Mouse (Mus musculus) stomach, adult 2 months (tissue): ENCODE measurements around the gene Brd3. TPM values are rescaled to one million over a fixed set of nuclear protein-coding genes. Genes with fewer than 3 reads are reported as not detected.

Experiments
- polyA plus RNA-seq: library from polyadenylated mRNA; depleted of rRNA; stranded (reverse); fragments of >200 nt; gene quantifications from 2 replicates; pipeline ENCODE4 v1.2.3, GENCODE M21; 2012; rRNA removed

Brd3 gene
- polyA plus RNA-seq: 11.6 and 13.2 TPM in 2 replicates

GRCm38 (mm10) chr2:27507562-27507961 is at the start of gene Brd3:
Gene Brd3, minus strand, starts transcription at chr2:27507662.

DNA sequence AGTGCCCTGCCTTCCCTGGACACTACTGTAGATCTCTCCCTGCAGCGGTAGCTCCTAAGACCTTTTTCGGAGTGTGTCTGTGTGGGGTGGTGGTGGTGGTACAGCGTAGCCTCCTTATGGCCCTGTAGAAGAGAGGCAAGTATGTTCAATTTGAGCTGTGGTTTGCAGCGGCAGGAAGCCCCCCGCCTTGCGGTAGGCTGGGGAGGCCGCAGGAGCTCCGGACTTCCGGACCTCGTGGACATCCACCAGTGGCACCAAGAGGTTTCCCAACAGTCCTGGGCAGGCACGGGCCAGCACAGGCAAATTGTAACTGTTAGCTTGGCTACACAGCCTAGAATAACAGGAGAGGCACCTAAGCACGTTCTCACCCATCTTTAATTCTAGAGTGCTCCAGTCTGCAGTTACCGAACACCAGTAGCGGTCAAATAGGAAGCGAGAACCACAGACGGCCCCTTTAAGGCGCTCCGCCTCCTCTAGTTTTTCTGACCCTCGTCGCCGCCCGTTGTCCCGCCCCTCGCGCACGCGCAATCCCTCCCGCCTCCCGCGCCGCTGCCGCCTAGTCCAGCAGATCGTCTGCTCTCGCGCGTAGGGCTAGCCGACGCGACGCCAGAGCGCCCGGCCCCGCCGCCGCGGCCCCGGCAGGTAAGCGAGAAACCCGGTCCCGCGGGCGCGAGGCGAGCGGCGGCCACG is 7.3 kb upstream of the Brd3 start, which contains the start of gene Wdr5:
TSS of gene Wdr5 (plus strand) at position 519 of the 690 bp plus-strand sequence.

GRCm38 (mm10) chr2:27441767-27442707 is 65.4 kb downstream of the Brd3 start, which contains the start of gene Brd3os:
Gene Brd3os, plus strand, starts transcription at chr2:27442324.

DNA sequence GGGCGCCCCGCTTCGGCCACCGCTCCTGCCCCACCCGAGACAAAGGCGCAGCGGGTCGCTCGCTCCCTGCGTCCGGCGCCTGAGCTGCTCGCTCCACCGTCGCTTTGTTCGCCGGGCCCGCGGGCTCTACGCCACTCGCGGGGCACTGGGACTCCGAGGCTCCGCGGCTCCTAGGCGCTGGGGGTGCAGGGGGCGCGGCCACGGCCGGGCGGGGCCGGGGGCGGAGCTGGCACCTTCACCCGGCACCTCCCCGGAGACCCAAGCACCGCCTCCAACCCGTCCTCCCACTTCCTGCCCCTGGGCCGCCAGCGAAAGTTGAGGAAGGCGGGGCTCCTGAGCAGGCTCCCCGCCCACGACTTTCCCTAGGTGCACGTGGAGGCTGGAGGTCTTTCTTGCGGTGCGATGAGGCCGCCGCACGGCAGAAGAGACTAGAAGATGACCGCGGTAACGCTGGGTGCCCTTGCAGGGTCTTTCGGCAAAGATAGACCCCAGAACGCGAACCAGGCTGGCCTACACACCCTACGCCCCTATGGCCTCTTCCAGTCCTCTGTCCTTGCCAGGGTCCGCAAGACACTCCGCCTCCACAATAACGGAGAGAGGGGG is 80.5 kb downstream of the Brd3 start, which contains the start of gene Vav2:
TSS of gene Vav2 (minus strand) at position 179 of the 603 bp plus-strand sequence.

Other genes starting within 250 kb of the Brd3 start
- 6.1 and 7.5 TPM in 2 replicates for gene Vav2, start 80.6 kb downstream of the Brd3 start, polyA plus RNA-seq
- 3.5 and 3.7 TPM in 2 replicates for gene Brd3os, start 65.3 kb downstream of the Brd3 start, polyA plus RNA-seq
- 9.9 and 22.8 TPM in 2 replicates for gene Wdr5, start 7.5 kb upstream of the Brd3 start, polyA plus RNA-seq
- 56.2 and 71.5 TPM in 2 replicates for gene Rxra, start 168.8 kb upstream of the Brd3 start, polyA plus RNA-seq